Mouse (Mus musculus) spleen, adult 2 months (tissue): ENCODE data around the gene Gm49369.
"Not testable (repeated sequence)": the region's sequence is repeated elsewhere in the genome, so short reads cannot be mapped to it uniquely, and the experiment has no call there.

Source experiments
- CTCF ChIP-seq: fragments of 200-500 bp; IDR thresholded peaks from 2 replicates; pipeline ENCODE4 v1.5.1; 2011; ENCODE audit warnings: mild to moderate bottlenecking, inconsistent platforms; ENCODE audit not compliant: insufficient read depth, insufficient read length, insufficient replicate concordance; ENCODE audit errors: extremely low read depth
- POLR2A ChIP-seq: fragments of 200-500 bp; IDR thresholded peaks from 2 replicates; pipeline ENCODE4 v1.6.1; 2011; ENCODE audit warnings: low read depth, low read length, inconsistent platforms

DNA sequence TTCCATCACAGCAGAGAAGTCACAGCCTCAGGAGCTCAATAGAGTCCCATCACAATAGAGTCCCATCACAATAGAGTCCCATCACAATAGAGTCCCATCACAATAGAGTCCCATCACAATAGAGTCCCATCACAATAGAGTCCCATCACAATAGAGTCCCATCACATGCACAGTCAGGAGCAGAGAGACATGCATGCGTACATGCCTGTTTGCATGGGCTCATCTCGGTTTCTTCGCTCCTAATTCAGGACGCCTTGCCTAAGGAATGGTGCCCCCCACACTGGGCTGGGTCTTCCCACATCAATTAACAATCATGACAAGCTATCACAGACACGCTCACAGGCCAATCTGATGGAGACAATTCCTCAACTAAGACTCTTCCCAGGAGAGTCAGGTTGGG, 22.7 kb upstream of the Gm49369 start:
- TF ChIP-seq CTCF, POLR2A: not testable (repeated sequence)
